Mouse (Mus musculus): Measurements from ENCODE around the gene Ier5.

- TF ChIP-seq CTCF (IDR thresholded peaks at IDR 0.05 in 2 of 3, conservative IDR thresholded peaks at IDR 0.05 in 1 of 3; ENCODE audit: control insufficient read depth in 1 of 3, insufficient read depth in 1 of 3, low read depth in 2 of 3, low read length in 3 of 3, poor library complexity in 1 of 3, severe bottlenecking in 1 of 3): no peak
- TF ChIP-seq RAD21 (IDR thresholded peaks at IDR 0.05; ENCODE audit: low read depth, low read length): no peak
- TF ChIP-seq EP300 (IDR thresholded peaks at IDR 0.05; ENCODE audit: low read depth in 1 of 2, low read length in 2 of 2): no peak
Measured at GRCm38 (mm10) chr1:155108412-155108811, 9.0 kb upstream of the Ier5 start.

Data from MEL (cell line).